Mouse (Mus musculus) telencephalon, adult 2 months (tissue): ENCODE results near the gene Tmem256.
A peak's percentile ranks its signal among the peaks of the same experiment; 100 is the strongest.

Experiments used
- DNase-seq: peaks from one replicate; pipeline ENCODE4 v3.0.0-alpha.2; 2011; ENCODE audit warnings: low read depth, low spot score

Tmem256 gene

DNA sequence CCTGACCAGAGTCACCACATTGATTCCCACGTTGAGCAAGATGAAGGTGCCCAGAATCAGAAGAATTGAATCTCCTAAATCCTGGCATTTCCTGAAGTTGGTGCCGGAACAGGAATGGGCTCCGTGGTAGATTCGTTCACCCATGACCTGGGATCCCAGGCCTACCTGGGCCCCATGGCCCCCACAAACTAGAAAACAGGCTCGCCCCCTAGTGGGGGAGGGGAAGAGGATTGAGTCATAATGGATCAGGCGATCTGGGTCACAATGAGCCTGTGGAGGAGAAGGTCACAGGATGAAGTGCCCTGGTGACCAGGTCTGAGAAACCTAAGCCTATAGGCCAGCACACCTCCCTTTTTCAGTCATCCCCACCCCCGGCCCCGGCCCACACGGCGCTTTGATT, 23.2 kb upstream of the Tmem256 start, which contains the start of gene Gm39566:
TSS of gene Gm39566 (minus strand) at position 144 of the 400 bp plus-strand sequence.
- no peak for DNase-seq

- no peak for DNase-seq
Measured at GRCm38 (mm10) chr11:69816520-69816919, 21.8 kb upstream of the Tmem256 start.

- no peak for DNase-seq
Measured at GRCm38 (mm10) chr11:69818365-69818764, 19.9 kb upstream of the Tmem256 start, which contains the start of gene Spem2. Gene Spem2, minus strand, starts transcription at chr11:69818465.

- no peak for DNase-seq
Measured at GRCm38 (mm10) chr11:69818871-69819270, 19.4 kb upstream of the Tmem256 start.

GRCm38 (mm10) chr11:69822080-69822479, 16.2 kb upstream of the Tmem256 start, which contains the start of gene Spem1:
Gene Spem1, minus strand, starts transcription at chr11:69822180.
- no peak for DNase-seq

DNA sequence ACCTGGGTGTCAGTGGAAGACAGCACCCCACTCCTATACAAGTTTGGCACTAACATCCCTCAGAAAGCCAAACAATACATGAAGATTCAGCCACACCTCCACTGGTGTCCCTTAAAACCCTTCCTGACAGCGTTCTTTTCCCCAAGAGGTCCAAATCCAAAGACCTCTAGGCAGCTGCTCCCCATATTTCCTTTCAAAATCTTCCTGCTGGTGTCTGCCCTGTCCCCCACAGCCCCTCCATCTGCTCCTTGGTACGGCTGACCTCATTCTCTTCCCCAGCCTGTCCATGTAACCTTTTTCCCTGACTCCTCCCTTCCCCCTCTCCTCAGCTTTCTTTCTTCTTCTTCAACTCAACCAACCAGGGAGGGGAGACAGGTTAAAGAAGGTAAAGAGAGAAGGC, 14.9 kb upstream of the Tmem256 start:
- no peak for DNase-seq

GRCm38 (mm10) chr11:69828832-69829231, 9.5 kb upstream of the Tmem256 start:
- no peak for DNase-seq

DNA sequence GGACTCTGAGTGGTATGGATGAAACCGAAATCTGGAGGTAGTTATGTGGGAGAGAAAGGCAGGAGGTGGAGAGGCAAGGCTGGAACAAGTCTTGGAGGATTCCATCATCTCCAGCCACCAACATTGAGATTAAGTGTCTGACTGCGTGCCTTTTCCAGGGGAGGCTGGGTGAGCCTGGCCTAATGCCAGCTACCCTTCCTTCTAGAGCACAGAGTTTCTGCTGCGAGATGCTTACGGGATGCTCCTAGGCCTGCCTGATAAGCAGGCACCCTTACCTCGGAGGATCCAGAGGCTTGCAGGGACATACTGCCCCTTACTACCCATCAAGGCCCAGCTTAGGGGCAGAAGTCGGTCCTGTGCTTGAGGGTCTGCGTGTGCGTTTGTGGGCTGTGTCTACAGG, 4.8 kb upstream of the Tmem256 start:
- no peak for DNase-seq

- DNase-seq = no peak
Measured at GRCm38 (mm10) chr11:69834001-69834549, 4.2 kb upstream of the Tmem256 start.

- DNase-seq = no peak
Measured at GRCm38 (mm10) chr11:69835326-69835965, 2.9 kb upstream of the Tmem256 start.

GRCm38 (mm10) chr11:69835966-69836335, 2.4 kb upstream of the Tmem256 start:
- DNase-seq = no peak

DNA sequence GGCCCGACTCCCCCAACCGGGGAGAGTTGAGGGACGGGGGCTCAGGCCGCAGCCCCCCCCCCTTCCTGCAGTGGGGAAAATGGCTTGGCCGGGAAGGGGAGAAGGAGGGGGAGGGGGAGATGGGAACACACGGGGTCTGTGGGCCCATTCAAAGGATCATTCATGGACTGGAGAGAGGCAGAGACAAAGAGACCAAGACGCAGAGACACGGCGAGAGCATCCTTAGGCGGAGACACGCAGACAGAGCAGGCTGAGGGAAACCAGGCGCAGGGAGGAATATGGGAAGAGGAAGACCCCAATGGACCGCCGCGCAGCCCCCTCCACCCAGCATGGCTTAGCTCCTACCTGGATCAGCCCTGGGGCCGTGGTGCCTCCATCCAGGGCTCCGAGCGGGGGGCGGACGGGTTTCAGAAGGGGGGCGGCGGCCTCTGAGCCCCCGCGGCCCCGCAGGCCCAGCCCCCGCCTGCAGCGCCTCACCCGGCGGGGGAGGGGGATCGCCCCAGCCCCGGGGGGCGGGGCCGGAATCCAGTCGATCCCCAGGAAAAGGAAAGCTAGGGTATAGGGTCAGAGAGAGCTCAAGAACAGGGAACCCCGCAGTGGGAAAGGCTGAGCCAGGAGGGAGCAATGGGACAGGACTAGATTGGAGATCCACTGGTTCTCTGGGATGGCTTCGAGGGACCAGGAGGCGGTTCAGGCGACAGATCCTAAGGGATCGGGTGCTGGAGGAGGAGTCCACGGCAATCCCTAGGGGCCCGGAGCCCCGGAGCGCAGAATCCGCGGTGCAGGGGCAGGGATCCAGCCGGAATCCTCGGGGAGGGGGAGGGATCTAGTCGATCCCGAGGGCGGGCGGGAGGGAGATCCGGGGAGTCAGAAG, 1.4 kb upstream of the Tmem256 start:
- no peak for DNase-seq

DNA sequence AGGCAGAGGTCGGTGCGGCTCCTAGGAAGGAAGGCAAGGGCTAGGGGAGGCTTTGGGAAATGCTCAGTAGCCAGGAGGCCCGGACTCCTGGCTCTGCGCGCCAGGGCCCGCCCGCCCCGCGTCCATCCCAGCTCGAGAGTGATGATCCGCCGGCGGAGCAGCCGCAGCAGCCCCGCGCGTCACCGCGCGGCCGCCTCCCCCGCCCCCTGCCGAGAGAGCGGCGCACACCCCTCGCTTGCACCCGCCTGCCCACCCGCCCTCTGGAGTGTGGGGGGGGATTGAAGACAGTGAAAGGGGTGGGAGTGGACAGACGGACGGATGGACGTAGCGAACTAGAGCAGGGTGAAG, 736 bp upstream of the Tmem256 start, which contains the start of gene Nlgn2:
TSS of gene Nlgn2 (minus strand) at position 181 of the 348 bp plus-strand sequence.
- DNase-seq = no peak

DNA sequence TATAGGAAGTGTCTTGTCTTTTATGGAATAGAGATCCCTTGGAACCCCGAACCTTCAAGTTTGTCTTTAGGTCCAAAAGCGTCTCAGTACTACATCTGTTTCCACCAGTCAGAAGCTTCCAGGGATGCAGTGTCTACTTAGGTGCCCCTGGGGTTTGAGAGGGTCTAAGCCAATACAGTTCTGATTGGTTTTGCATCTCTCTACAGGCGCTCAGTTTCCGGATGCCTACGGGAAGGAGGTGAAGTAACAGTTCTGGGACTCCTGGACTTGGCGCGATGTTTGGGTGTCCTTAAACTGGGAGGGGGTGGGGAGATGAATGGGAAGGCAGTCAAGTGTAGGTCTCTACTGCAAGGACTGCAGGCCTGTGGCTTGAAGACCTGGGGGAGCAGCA, 395 bp downstream of the Tmem256 start:
- DNase-seq = no peak

DNA sequence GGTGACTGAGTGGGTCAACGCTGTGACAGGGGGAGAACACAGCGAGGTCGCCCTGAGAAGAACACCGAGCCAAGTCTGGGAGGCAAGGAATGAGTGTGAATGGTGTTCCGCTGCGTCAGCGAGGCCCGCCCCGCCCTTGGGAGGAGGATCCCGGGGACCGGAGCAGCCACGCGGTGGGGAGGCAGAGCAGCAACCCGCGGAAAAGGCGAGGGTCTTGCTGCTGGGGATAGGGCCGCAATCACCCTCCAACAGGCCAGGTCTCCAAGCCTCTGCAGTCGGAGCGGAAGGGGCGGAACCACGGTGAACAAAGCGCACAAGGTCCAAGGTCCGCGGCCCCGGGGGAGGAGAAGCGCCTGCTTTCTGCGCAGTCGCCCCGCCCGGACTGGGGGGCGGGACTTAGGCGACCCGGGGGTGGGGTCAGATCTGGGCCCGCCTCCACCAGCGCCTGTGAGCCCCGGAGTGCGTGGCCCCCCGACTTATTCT, 7.9 kb downstream of the Tmem256 start, which contains the start of gene Plscr3:
TSS of gene Plscr3 (plus strand) at position 179 of the 483 bp plus-strand sequence.
- DNase-seq = peak; percentile 60

- DNase-seq = no peak
Measured at GRCm38 (mm10) chr11:69846738-69847688, 8.7 kb downstream of the Tmem256 start.

DNA sequence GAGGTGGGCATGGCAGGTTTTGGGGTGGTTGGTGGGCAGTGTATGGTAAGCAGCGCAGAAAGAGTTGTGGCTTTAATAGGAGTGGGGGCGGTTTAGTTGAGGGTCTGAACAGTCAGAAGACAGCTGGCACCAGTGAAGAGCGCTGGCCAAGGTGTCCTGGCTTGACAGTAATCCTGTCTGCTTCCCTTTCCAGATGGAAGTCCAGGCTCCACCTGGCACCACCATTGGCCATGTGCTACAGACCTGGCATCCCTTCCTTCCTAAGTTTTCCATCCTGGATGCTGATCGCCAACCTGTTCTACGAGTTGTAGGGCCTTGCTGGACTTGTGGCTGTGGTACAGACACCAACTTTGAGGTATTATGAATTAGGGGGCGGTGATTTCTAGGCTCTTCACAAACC, 9.7 kb downstream of the Tmem256 start:
- no peak for DNase-seq

GRCm38 (mm10) chr11:69849128-69849527, 10.8 kb downstream of the Tmem256 start:
- no peak for DNase-seq

- DNase-seq = no peak
Measured at GRCm38 (mm10) chr11:69849884-69850283, 11.6 kb downstream of the Tmem256 start.

- DNase-seq = no peak
Measured at GRCm38 (mm10) chr11:69850754-69851153, 12.4 kb downstream of the Tmem256 start.

GRCm38 (mm10) chr11:69853994-69854393, 15.7 kb downstream of the Tmem256 start:
- no peak for DNase-seq
